Mouse (Mus musculus): Measurements from ENCODE around the gene Fli1. TPM values are rescaled to one million over a fixed set of nuclear protein-coding genes. Genes with fewer than 3 reads are reported as not detected.

Gene Fli1
- polyA plus RNA-seq, 1 experiment from 2014 or later: 6.9 TPM

DNA sequence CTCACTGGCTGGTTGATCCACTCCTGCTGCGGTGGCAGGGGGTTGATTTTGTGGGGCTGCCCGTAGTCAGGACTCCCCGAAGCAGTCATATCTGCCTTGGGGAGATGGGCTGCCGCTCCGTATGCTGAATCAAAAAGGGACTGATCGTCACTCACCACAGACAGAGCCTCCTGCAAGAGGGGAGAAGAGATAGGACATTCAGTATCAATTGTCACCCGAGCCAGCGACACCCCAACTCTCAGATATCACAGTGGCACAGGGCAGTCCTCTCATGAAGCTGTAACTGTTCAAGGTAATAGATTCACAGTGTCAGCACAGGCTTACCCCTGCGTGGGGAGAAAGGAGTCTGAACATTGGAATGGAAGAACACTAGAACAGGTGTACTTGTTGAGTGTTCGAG lies 66.1 kb downstream of the Fli1 start:
- no peak overlapping the region for H3K9ac ChIP-seq (ENCODE audit: low read depth, low read length)
- no peak overlapping the region for H3K27ac ChIP-seq (ENCODE audit: low read length)
- ATAC-seq (ENCODE audit: low read depth): peak; percentile 56
- no peaks in the 10 kb centered on the region for H3K36me3 ChIP-seq (ENCODE audit: control insufficient read depth, insufficient read depth)
- H3K4me2 ChIP-seq (ENCODE audit: low read depth, low read length): no peak overlapping the region
- no peak overlapping the region for H3K4me3 ChIP-seq (ENCODE audit: low read depth, low read length)
- no peaks in the 10 kb centered on the region for H3K9me3 ChIP-seq (replicated peaks; ENCODE audit: control insufficient read depth, low read length)
- H3K27me3 ChIP-seq (ENCODE audit: control insufficient read depth, insufficient read depth, low read depth, low read length): no peaks in the 10 kb centered on the region
- 35% methylated on average over 10 of the region's 10 CpGs for WGBS (ENCODE audit: insufficient replicate concordance)
- H3K4me1 ChIP-seq (ENCODE audit: control insufficient read depth, low read depth, low read length): peaks cover 3% of the 10 kb centered on the region

DNA sequence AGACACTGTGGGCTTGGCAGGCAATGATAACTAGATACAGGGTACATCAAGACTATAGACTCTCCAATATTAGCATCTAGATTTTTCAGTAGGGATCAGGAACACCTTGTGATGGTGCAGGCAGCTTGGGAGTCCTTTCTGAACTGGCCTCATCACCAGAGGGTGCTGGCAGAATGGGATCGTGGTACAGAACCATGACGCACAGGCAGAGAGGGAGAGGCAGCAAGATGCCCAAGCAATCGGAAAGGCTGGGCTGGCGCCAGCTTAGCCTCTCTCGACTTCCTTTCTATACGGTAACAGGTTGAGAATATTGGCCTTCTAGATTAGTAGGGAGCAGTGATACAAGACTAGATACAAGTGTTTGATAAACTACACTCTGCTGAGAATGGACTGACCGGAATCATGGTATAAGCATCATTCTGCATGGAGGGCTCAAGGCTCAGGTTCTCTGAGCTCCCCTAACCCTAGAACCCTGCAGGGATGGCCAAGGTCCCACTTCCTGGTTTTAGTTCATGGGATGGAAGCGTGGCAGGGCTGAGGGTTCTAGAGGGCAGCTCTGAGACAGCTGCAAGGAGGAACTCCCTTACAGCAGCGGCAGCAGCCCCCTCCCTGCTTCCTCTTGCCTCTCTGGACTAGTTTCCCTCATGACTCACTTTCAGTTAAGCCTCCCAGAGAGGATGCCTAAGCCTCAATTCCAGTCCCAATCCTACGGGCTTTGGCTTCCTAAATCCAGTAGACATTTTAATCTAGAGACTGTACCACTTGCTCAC lies 67.9 kb downstream of the Fli1 start:
- no peak for ATAC-seq (ENCODE audit: low read depth)
- Histone ChIP-seq H3K4me1 (ENCODE audit: control insufficient read depth, low read depth, low read length) (peaks cover 3% of the 10 kb centered on the region), H3K4me3 (ENCODE audit: low read depth, low read length) (no peak overlapping the region), H3K4me2 (ENCODE audit: low read depth, low read length) (no peak overlapping the region), H3K27me3 (ENCODE audit: control insufficient read depth, insufficient read depth, low read depth, low read length) (no peaks in the 10 kb centered on the region), H3K9me3 (replicated peaks; ENCODE audit: control insufficient read depth, low read length) (no peaks in the 10 kb centered on the region), H3K27ac (ENCODE audit: low read length) (no peak overlapping the region), H3K9ac (ENCODE audit: low read depth, low read length) (no peak overlapping the region), H3K36me3 (ENCODE audit: control insufficient read depth, insufficient read depth) (no peaks in the 10 kb centered on the region)
- WGBS (ENCODE audit: insufficient replicate concordance): 66% methylated on average over 10 of the region's 10 CpGs

GRCm38 (mm10) chr9:32472346-32472745 lies 70.3 kb downstream of the Fli1 start:
- no peaks in the 10 kb centered on the region for H3K27me3 ChIP-seq (ENCODE audit: control insufficient read depth, insufficient read depth, low read depth, low read length)

DNA sequence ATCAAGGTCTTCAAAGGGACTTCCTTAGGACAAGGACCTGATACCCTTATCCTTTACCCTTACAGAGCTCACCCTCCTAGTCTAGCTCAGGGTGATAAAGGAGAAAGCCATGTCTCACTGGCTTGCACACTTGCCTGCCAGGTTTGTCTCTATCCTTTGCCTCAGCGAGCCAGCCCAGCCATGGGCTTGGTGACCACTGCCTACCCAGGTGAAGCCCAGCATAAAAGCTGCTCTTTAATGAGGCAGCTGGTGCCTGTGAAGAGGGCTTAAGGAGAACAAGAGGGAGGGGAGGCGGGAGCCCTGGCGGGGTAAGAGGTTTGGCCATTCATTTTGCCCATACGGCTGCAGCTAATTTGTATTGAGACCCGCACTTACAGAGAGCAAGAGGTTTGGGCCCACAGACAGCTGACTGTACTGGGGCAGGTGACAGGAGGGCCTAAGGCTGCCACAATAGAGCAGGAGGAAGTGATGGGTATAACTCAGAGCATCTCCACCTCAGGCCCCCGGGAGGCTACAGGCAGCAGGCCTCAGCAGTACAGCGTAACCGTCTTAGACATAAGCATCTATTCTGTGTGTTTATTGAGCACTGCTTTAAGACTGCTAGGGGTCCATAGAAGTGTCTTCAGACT lies 73.4 kb downstream of the Fli1 start:
- no peaks in the 10 kb centered on the region for H3K9me3 ChIP-seq (replicated peaks; ENCODE audit: control insufficient read depth, low read length)
- H3K9ac ChIP-seq (ENCODE audit: low read depth, low read length): no peak overlapping the region
- H3K4me1 ChIP-seq (ENCODE audit: control insufficient read depth, low read depth, low read length): no peaks in the 10 kb centered on the region
- H3K27ac ChIP-seq (ENCODE audit: low read length): no peak overlapping the region
- no peak overlapping the region for H3K4me3 ChIP-seq (ENCODE audit: low read depth, low read length)
- ATAC-seq (ENCODE audit: low read depth): no peak
- 76% methylated on average over 8 of the region's 8 CpGs for WGBS (ENCODE audit: insufficient replicate concordance)
- no peaks in the 10 kb centered on the region for H3K27me3 ChIP-seq (ENCODE audit: control insufficient read depth, insufficient read depth, low read depth, low read length)
- H3K36me3 ChIP-seq (ENCODE audit: control insufficient read depth, insufficient read depth): no peaks in the 10 kb centered on the region
- no peak overlapping the region for H3K4me2 ChIP-seq (ENCODE audit: low read depth, low read length)

More at GRCm38 (mm10) chr9:32472346-32472745, 70.3 kb downstream of the Fli1 start:
- ATAC-seq (ENCODE audit: low read depth): no peak
- Histone ChIP-seq H3K4me2 (ENCODE audit: low read depth, low read length) (no peak overlapping the region), H3K36me3 (ENCODE audit: control insufficient read depth, insufficient read depth) (no peaks in the 10 kb centered on the region), H3K4me3 (ENCODE audit: low read depth, low read length) (no peak overlapping the region), H3K9ac (ENCODE audit: low read depth, low read length) (no peak overlapping the region), H3K4me1 (ENCODE audit: control insufficient read depth, low read depth, low read length) (peaks cover 3% of the 10 kb centered on the region), H3K27ac (ENCODE audit: low read length) (no peak overlapping the region), H3K9me3 (replicated peaks; ENCODE audit: control insufficient read depth, low read length) (no peaks in the 10 kb centered on the region)
- WGBS (ENCODE audit: insufficient replicate concordance): 47% methylated on average over 3 of the region's 3 CpGs

DNA sequence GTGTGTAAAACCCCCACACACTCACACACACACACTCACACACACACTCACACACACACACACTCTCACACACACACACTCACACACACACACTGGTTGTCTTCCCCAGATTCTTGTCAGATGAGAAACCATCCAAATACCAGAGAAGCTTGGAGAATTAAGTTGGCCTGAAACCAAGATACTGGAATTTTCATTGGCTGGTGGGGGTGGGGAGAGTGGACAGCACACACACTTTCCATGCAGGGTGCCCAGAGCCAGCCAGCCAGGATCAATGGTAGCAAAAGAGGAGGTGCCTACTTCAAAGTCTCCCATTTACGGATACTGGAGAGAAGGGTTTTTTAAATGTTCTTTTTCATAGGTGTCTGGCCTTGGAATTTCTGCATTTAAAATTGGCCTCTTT lies 74.3 kb downstream of the Fli1 start:
- Histone ChIP-seq H3K4me3 (ENCODE audit: low read depth, low read length) (no peak overlapping the region), H3K4me1 (ENCODE audit: control insufficient read depth, low read depth, low read length) (no peaks in the 10 kb centered on the region), H3K9ac (ENCODE audit: low read depth, low read length) (no peak overlapping the region), H3K27me3 (ENCODE audit: control insufficient read depth, insufficient read depth, low read depth, low read length) (no peaks in the 10 kb centered on the region), H3K27ac (ENCODE audit: low read length) (no peak overlapping the region), H3K9me3 (replicated peaks; ENCODE audit: control insufficient read depth, low read length) (no peaks in the 10 kb centered on the region), H3K4me2 (ENCODE audit: low read depth, low read length) (no peak overlapping the region), H3K36me3 (ENCODE audit: control insufficient read depth, insufficient read depth) (no peaks in the 10 kb centered on the region)
- WGBS (ENCODE audit: insufficient replicate concordance): 63% methylated on average over 1 of the region's 1 CpGs
- ATAC-seq (ENCODE audit: low read depth): no peak

- no peaks in the 10 kb centered on the region for H3K4me1 ChIP-seq (ENCODE audit: control insufficient read depth, low read depth, low read length)
- no peaks in the 10 kb centered on the region for H3K27me3 ChIP-seq (ENCODE audit: control insufficient read depth, insufficient read depth, low read depth, low read length)
- ATAC-seq (ENCODE audit: low read depth): no peak
- H3K36me3 ChIP-seq (ENCODE audit: control insufficient read depth, insufficient read depth): no peaks in the 10 kb centered on the region
- H3K4me2 ChIP-seq (ENCODE audit: low read depth, low read length): no peak overlapping the region
- no peaks in the 10 kb centered on the region for H3K9me3 ChIP-seq (replicated peaks; ENCODE audit: control insufficient read depth, low read length)
- H3K27ac ChIP-seq (ENCODE audit: low read length): no peak overlapping the region
- no peak overlapping the region for H3K9ac ChIP-seq (ENCODE audit: low read depth, low read length)
- WGBS (ENCODE audit: insufficient replicate concordance): 81% methylated on average over 8 of the region's 8 CpGs
- H3K4me3 ChIP-seq (ENCODE audit: low read depth, low read length): no peak overlapping the region
Observed at GRCm38 (mm10) chr9:32467443-32467842, 75.2 kb downstream of the Fli1 start.

GRCm38 (mm10) chr9:32466861-32467260 lies 75.8 kb downstream of the Fli1 start:
- WGBS (ENCODE audit: insufficient replicate concordance): 81% methylated on average over 8 of the region's 8 CpGs
- Histone ChIP-seq H3K36me3 (ENCODE audit: control insufficient read depth, insufficient read depth) (no peaks in the 10 kb centered on the region), H3K4me2 (ENCODE audit: low read depth, low read length) (no peak overlapping the region)

GRCm38 (mm10) chr9:32456707-32457106 lies 86.0 kb downstream of the Fli1 start:
- H3K27me3 ChIP-seq (ENCODE audit: control insufficient read depth, insufficient read depth, low read depth, low read length): no peaks in the 10 kb centered on the region
- H3K4me2 ChIP-seq (ENCODE audit: low read depth, low read length): no peak overlapping the region
- H3K36me3 ChIP-seq (ENCODE audit: control insufficient read depth, insufficient read depth): no peaks in the 10 kb centered on the region
- H3K9me3 ChIP-seq (replicated peaks; ENCODE audit: control insufficient read depth, low read length): no peaks in the 10 kb centered on the region
- 52% methylated on average over 3 of the region's 3 CpGs for WGBS (ENCODE audit: insufficient replicate concordance)
- no peaks in the 10 kb centered on the region for H3K4me1 ChIP-seq (ENCODE audit: control insufficient read depth, low read depth, low read length)
- no peak overlapping the region for H3K27ac ChIP-seq (ENCODE audit: low read length)
- no peak for ATAC-seq (ENCODE audit: low read depth)
- H3K9ac ChIP-seq (ENCODE audit: low read depth, low read length): no peak overlapping the region
- H3K4me3 ChIP-seq (ENCODE audit: low read depth, low read length): no peak overlapping the region

More at GRCm38 (mm10) chr9:32466861-32467260, 75.8 kb downstream of the Fli1 start:
- Histone ChIP-seq H3K27me3 (ENCODE audit: control insufficient read depth, insufficient read depth, low read depth, low read length) (no peaks in the 10 kb centered on the region), H3K9ac (ENCODE audit: low read depth, low read length) (no peak overlapping the region), H3K4me3 (ENCODE audit: low read depth, low read length) (no peak overlapping the region), H3K9me3 (replicated peaks; ENCODE audit: control insufficient read depth, low read length) (no peaks in the 10 kb centered on the region), H3K4me1 (ENCODE audit: control insufficient read depth, low read depth, low read length) (no peaks in the 10 kb centered on the region), H3K27ac (ENCODE audit: low read length) (no peak overlapping the region)
- ATAC-seq (ENCODE audit: low read depth): no peak

GRCm38 (mm10) chr9:32450161-32450560 lies 92.5 kb downstream of the Fli1 start:
- no peaks in the 10 kb centered on the region for H3K4me1 ChIP-seq (ENCODE audit: control insufficient read depth, low read depth, low read length)
- no peaks in the 10 kb centered on the region for H3K36me3 ChIP-seq (ENCODE audit: control insufficient read depth, insufficient read depth)
- no peaks in the 10 kb centered on the region for H3K9me3 ChIP-seq (replicated peaks; ENCODE audit: control insufficient read depth, low read length)
- ATAC-seq (ENCODE audit: low read depth): no peak
- no peak overlapping the region for H3K9ac ChIP-seq (ENCODE audit: low read depth, low read length)
- H3K27ac ChIP-seq (ENCODE audit: low read length): no peak overlapping the region
- 61% methylated on average over 7 of the region's 7 CpGs for WGBS (ENCODE audit: insufficient replicate concordance)
- no peak overlapping the region for H3K4me2 ChIP-seq (ENCODE audit: low read depth, low read length)
- H3K27me3 ChIP-seq (ENCODE audit: control insufficient read depth, insufficient read depth, low read depth, low read length): no peaks in the 10 kb centered on the region
- no peak overlapping the region for H3K4me3 ChIP-seq (ENCODE audit: low read depth, low read length)
